Mouse (Mus musculus) layer of hippocampus, postnatal 14 days (tissue): ENCODE measurements around the gene Cyb5d1. TPM values are rescaled to one million over a fixed set of nuclear protein-coding genes. Genes with fewer than 3 reads are reported as not detected.
"Not testable (repeated sequence)": the region's sequence is repeated elsewhere in the genome, so short reads cannot be mapped to it uniquely, and the experiment has no call there.

ENCODE experiments used
- DNase-seq, 2 experiments: peaks; one replicate each; pipeline ENCODE4 v3.0.0; 2021 to 2022; ENCODE audit warnings: low spot score in 2 of 2, mixed read lengths in 1 of 2
- total RNA-seq, 2 experiments: library from RNA; stranded (reverse); gene quantifications; 2 replicates each; pipeline ENCODE4 v1.2.3; 2021

Gene Cyb5d1
- total RNA-seq, 2 experiments from 2014 or later = 36.0 to 39.7 TPM

- DNase-seq = no peak
These were observed 10.2 kb upstream of the Cyb5d1 start for GRCm38 (mm10) chr11:69405397-69406200.

- DNase-seq = no peak
These were observed 9.4 kb upstream of the Cyb5d1 start for GRCm38 (mm10) chr11:69404595-69405396.

DNA sequence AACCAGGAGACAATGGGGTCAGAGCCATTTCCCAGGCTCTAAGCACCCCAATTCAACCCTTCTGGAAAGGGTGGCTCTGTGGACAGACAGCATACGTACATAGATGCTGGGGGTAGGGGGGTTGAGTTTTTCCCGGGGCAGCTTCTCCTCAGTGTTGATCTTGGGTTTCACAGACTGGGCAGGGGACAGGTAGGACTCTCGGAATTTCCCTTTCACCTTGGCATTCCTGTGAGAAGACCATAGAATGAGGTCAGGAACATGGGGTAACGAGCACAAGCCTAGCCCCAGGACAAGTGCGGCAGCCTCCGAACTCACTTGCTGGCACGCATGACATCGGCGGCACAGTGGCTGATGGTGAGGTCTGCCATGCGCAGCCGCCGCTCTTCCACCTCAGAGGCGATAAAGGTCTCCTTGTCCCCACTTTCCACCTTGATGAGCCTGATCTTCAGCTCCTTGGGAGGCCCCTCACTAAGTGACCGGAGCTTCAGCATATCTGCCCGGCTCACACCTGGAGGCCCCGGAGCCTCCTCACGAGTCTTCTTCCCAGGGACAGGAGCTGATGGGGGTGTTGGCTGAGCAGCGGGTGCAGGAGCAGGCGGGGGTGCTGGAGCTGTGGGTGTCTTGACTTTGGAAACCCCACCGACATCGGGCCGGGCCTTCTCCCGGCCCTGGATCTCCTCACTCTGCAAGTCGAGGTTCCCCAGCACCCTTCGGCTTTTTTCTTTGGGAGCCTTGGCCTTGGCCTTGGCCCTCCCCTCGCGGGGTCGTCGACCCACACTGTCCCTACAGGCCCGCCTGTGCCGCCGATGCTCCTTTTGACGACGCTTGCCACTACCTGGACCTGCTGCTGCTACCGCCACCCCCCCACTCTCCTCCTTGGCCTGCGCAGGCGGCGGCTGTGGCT lies 8.5 kb upstream of the Cyb5d1 start:
- no peak for DNase-seq

GRCm38 (mm10) chr11:69401987-69402386 lies 6.6 kb upstream of the Cyb5d1 start:
- DNase-seq = no peak

- DNase-seq = peak; percentile 81 to 92
These were observed 5.8 kb upstream of the Cyb5d1 start for GRCm38 (mm10) chr11:69401210-69401637.

DNA sequence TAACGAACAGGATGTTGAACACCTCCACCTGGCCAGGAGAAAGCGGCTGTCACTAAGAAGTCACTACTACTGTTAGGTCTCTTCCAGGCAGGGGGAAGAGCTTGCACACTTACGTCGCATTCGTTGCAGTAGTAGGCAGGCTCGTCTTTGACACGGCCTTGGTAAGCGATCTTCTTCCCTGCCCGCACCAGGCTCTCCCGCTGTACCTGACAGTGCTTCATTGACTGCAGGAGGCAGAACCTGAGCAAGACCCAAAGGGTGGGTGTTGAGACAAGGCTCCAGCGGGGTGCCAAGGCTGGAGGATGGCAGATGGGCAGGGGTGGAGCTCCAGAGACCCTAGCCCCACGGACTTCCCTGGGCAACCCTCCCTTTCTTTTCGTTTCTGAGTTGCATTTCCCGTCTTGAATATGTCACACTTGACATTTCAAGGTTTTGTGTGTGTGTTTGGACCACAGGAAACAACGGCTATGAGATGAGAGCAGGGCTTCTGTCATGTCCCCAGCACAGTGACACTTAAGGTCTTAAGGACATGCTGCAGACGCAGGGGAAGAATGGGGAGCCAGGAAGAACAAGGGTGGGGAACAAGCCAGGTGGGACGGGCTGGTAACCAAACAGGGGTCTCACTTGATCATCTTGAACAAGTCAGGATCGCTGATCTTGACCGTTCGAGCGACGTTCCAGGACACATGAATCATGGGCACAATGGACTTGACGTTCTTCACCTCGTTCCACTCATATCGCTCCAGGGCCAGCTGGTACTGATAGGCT lies 4.8 kb upstream of the Cyb5d1 start:
- no peak for DNase-seq

DNA sequence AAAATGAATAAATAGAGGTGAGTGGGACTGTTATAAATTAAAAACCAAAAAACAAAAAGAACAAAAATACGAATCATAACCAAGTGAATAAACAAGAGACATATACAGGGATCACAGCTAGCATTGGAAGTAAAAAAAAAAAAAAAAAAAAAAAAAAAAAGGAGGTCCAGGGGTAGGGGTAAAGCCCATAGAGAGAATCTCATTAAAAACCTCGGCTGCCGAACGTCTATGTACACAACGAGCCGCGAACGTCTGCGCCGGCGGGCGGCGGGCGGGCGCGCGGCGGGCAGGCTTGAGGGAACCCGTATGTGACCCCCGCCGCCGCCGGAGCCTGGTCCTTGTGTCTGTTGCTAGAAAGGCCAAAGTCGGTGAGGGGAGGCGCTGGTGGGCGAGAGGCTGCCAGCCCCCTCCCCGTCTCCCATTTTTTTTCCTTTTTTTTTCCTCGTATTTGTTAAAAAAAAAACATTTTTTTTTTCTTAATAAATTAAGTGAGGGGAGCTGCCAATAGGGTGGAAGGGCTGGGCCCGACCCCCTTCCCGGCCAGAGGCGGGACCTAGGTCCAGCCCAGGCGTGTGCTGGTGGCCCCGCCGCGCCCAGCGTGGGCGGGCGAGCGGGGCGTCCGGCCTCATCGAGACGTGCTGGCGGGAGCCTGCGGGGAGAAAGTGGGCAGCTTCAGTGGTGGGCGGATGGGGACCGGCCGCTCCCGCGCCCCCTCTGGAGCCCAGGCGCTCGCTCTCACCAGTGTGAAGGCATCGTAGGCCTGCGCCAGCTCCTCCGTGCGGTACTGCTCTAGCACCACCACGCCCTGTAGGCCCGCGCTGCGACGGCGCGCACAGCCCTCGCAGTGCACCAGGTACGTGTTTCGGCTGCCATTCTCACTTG lies 4.0 kb upstream of the Cyb5d1 start:
- no peak for DNase-seq

- no peak for DNase-seq
These were observed 3.2 kb upstream of the Cyb5d1 start for GRCm38 (mm10) chr11:69398486-69399200.

- DNase-seq = no peak
These were observed 2.6 kb upstream of the Cyb5d1 start, which contains the start of gene Tmem88 for GRCm38 (mm10) chr11:69398059-69398458. Tmem88 (minus strand) TSS chr11:69398234.

DNA sequence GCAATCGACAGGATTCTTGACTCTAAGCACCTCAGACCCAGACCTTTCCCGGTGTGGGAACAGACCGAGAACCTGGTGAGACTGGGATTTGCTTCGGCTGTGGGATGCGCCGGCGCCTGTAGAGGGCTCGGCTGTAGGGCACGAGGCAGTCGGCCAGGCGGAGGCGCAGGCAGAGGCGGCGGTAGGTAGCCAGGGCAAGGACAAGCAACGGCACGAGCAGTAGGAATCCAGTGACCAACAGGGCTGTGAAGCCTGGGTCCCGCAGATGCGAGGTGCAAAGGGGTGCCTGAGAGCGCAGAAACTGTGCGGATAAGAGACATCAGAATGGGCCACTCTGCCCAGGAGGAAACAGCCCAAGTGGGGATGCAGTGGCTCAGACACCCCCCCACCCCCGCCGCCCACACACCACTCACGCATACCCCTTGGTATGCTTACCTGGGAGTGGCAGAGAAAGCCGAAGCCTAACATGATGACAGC lies 2.2 kb upstream of the Cyb5d1 start:
- DNase-seq = no peak

GRCm38 (mm10) chr11:69396772-69397171 lies 1.3 kb upstream of the Cyb5d1 start:
- no peak for DNase-seq

DNA sequence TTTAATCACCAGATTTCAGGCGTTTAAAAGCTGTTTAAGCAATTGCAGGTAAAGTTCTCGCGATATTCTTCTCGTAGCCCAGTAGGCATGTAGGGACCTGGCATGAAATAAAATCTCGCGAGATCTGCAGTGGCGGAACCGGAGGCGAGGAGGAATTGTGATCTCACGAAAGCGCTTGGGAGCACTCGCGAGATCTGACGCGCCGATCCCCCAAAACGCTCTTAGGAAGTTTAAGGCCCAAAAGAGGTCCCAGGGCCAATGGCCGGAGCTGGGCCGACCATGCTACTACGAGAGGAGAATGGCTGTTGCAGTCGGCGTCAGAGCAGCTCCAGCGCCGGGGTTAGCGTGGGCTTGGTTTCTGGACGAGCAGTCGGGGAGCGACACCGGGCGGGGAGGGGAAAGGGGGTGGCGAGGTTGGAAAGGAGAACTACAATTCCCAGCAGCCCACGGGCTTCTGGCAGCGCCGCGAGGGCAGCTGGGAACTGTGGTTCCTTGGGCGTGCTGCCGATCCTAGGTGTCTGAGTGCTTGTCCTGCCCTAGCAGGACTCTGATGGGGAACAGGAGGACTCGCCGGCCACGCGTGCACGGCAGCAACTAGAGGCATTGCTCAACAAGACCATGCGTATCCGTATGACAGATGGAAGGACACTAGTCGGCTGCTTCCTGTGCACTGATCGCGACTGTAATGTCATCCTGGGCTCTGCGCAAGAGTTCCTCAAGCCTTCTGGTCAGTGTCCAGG lies 373 bp upstream of the Cyb5d1 start:
- peak; percentile 98 for DNase-seq

- not testable (repeated sequence) for DNase-seq
These were observed 752 bp downstream of the Cyb5d1 start for GRCm38 (mm10) chr11:69394591-69395167.

DNA sequence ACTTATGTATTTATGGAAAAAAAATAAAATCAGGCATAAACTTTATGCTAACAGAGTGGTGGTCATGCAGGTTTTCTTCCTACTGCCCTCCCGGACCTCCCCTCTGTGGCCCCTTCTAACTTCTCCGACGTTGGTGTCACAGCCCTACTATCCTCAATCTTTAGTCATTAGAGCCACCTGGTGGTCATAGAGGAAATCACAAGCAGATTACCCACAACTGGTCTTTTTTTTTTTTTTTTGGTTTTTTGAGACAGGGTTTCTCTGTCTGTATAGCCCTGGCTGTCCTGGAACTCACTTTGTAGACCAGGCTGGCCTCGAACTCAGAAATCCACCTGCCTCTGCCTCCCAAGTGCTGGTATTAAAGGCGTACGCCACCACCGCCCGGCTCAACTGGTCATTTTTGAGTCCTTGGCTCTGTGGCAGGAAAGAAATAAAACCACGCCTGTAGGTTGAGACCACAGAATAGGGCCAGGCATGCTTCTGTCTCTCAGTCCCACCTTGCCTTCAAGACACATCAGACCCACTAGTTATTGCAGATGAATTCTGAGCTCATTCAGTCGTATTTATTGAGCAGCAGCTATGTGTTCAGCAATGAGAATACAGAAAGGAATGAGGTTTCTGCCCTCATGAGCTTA lies 4.9 kb downstream of the Cyb5d1 start:
- DNase-seq = peak; percentile 69 to 85

- DNase-seq = peak in 1 of 2 experiments; percentile 74
These were observed 5.7 kb downstream of the Cyb5d1 start for GRCm38 (mm10) chr11:69389531-69390399.

GRCm38 (mm10) chr11:69388680-69389079 lies 6.8 kb downstream of the Cyb5d1 start:
- no peak for DNase-seq
